Mouse (Mus musculus): ENCODE measurements around the gene Eif3k.

Eif3k gene

GRCm38 (mm10) chr7:28981651-28982273 lies at the start of gene Eif3k, which contains the start of gene Map4k1:
Gene Eif3k, minus strand, starts transcription at chr7:28981864.
Gene Map4k1, plus strand, starts transcription at chr7:28982050.
- DNase-seq, result peak; percentile 95

GRCm38 (mm10) chr7:29029690-29030656 lies 48.3 kb upstream of the Eif3k start:
- DNase-seq, result no peak

GRCm38 (mm10) chr7:29028761-29029160 lies 47.1 kb upstream of the Eif3k start:
- DNase-seq, result no peak

- DNase-seq, result no peak
Observed at GRCm38 (mm10) chr7:29026811-29027210, 45.1 kb upstream of the Eif3k start.

GRCm38 (mm10) chr7:29026195-29026594 lies 44.5 kb upstream of the Eif3k start:
- DNase-seq, result no peak

GRCm38 (mm10) chr7:29025566-29025965 lies 43.9 kb upstream of the Eif3k start:
- no peak for DNase-seq

- DNase-seq, result no peak
Observed at GRCm38 (mm10) chr7:29023514-29023913, 41.9 kb upstream of the Eif3k start.

- DNase-seq, result no peak
Observed at GRCm38 (mm10) chr7:29022479-29022878, 40.8 kb upstream of the Eif3k start.

- DNase-seq, result no peak
Observed at GRCm38 (mm10) chr7:29019447-29020220, 38.0 kb upstream of the Eif3k start.

- DNase-seq, result no peak
Observed at GRCm38 (mm10) chr7:29017222-29017621, 35.6 kb upstream of the Eif3k start.

- no peak for DNase-seq
Observed at GRCm38 (mm10) chr7:29016440-29016839, 34.8 kb upstream of the Eif3k start.

- no peak for DNase-seq
Observed at GRCm38 (mm10) chr7:29014984-29015383, 33.3 kb upstream of the Eif3k start.

GRCm38 (mm10) chr7:29008714-29009113 lies 27.1 kb upstream of the Eif3k start:
- no peak for DNase-seq

GRCm38 (mm10) chr7:29008171-29008570 lies 26.5 kb upstream of the Eif3k start:
- no peak for DNase-seq

GRCm38 (mm10) chr7:29007224-29008101 lies 25.8 kb upstream of the Eif3k start:
- no peak for DNase-seq

- DNase-seq, result peak; percentile 39
Observed at GRCm38 (mm10) chr7:29000651-29001605, 19.3 kb upstream of the Eif3k start.

GRCm38 (mm10) chr7:28993402-28993801 lies 11.7 kb upstream of the Eif3k start:
- DNase-seq, result no peak

- no peak for DNase-seq
Observed at GRCm38 (mm10) chr7:28992997-28993396, 11.3 kb upstream of the Eif3k start.

GRCm38 (mm10) chr7:28991616-28992015 lies 10.0 kb upstream of the Eif3k start:
- no peak for DNase-seq

- no peak for DNase-seq
Observed at GRCm38 (mm10) chr7:28990766-28991273, 9.2 kb upstream of the Eif3k start.

- DNase-seq, result no peak
Observed at GRCm38 (mm10) chr7:28985207-28985606, 3.5 kb upstream of the Eif3k start.
